Mouse (Mus musculus) ovary, adult 18-20 months (tissue): Measurements from ENCODE around the gene Sec22b.

Experiments
- DNase-seq: peaks from one replicate; pipeline ENCODE4 v3.0.0; 2022; ENCODE audit warnings: low spot score, mixed read lengths

The Sec22b gene

DNA sequence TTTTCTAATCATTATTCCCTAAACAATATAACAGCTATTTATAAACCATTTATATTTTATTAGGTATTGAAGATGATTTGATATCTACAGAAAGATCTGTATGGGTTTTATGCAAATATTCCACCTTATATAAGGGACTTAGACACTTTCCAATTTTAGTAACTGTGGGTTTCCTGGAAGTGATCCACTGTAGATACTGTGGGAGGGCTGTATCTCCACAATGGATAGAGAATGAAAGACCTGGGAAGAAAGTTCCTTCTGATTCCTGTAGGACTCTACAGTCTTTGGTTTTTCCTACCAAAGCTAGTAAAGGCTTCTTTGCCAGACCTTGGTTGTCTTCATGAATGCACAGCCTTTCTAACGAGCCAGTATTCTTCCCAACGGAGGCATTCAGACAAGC is 8.7 kb downstream of the Sec22b start:
- DNase-seq = no peak

DNA sequence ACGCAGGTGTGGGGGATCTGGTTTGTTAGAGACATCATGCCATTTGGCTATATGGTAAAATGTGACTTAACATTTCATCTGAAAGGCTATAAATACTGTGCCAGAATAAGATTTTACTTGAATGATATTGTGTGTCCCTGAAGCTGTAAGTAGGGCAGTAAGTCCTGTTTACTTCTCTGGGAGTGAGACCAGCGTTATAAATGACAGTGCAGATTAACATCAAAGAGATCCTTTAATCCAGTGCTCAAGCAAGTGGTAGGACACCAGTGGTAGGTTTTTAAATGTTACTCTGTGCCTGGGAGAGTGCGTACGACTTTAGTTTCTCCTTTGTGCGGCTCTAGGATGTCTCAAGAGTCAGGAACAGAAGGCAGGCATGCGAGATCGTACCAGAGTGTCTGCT is 10.1 kb downstream of the Sec22b start:
- no peak for DNase-seq

DNA sequence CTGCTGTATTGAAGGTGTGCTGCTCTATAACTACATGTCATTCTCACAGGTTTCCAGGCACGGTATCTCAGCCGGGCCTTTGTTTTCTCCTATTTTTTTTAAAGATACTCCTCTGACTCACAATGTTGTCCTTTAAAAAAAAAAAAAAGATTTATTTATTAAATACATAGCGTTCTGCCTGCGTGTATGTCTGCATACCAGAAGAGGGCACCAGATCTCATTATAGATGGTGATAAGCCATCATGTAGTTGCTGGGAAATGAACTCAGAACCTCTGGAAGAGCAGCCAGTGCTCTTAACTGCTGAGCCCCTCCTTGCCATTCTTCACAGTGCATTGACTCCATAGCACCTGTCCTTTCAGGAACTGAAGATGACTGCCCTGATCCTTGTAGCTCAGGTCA is 14.1 kb downstream of the Sec22b start:
- DNase-seq = no peak

DNA sequence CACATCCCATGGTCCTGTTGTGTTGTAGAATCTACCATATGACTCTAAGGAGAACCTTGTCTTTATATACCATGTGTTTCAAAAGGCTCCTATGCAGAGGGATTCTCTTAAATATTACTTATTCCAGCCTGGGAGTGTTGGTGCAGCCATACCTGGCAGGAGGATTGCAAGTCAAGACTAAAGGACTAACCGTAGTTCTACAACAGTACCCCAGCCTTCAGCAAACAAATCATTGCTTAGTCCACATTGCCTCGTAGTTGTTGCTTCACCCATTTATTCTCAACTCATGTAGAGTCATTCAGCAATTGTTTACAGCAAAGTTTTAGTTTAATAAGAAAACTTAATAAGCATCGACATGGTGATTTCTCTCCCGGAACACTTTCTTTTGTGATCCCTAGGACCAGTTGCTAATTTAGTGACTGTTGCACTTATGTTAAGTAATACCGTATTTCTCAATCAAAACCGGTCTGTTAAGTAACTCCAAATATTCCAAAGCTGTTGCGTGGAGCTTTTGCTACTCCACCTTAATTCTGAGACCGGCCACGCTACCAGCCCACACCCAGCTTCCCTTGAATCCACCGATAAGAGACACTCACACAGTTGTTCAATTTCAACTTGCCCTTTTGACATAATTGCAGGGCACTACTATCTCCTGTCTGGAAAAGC is 18.0 kb downstream of the Sec22b start:
- DNase-seq = no peak

DNA sequence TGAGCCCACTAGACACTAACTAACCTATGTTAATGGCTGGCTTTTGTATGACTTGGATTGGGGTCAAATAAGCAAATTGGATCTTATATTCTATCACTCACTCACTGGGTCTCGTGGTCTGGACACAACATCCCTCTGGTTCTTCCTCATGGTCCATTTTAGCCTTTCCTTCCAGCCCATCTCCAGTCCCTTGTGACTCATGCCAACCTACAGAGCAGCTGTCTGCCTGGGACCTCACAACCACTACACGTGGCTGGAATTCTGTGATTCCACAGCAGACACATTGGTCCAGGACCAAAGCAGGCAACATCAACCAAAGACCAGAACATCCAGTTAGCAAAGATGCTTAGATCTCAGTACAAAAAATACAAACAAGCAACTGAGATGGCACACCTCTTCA is 24.3 kb downstream of the Sec22b start:
- DNase-seq = no peak

DNA sequence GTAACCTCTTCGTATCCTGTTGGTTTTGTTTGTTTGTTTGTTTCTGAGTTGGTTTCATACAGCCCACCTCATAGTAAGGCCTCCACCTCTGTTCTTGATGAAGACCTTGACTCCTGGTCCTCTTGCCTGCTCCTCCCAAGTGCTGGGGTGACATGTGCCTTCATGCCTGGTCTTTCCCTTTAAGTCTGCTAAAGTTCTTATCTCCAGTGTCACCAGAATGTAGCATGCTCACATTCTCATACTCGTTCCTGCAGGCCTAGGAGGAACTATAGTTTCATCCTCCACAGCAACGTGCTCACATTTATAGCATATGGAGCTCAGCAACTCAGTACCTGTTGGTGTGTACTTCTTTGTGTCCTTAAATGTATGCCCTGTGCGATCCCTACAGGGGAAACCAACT is 26.3 kb downstream of the Sec22b start:
- no peak for DNase-seq

DNA sequence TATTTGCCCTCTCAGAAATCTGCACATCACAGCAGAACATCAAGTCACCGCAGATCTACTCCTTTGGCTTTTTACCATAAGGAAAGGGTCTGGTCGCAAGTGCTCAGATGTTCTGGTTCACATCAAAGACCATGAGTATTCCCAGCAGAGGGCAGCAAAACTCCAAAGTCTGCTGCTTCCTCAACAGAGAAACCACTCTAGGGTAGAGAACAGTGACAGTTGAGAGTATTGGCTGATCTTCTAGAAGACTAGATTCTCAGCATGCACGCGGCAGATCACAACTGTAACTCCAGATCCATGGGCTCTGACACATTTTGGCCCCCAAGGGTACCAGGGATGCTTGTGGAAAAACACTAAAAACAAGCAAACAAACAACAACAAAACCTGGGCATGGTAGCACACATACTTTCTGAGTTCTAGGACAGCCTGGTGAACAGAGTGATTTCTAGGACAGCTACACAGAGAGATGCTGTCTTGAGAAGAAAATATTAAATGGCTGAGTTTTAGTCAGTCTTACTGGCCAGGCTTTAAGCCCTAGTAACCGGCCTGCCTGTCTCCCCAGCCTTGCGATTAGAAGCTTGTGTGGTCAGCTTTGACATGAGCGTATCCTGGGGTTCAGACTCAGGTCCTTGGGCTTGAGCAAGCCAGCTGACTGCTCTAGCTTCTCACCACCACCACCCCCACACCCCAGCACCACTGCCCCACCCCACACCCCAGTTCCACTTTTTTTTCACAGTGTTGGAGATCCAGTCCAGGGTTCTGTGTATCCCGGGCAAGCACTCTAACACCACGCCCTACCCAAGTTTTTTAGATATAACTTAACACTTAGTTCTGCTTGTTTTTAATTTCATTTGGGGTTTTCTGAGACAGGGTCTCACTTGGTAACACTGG is 28.2 kb downstream of the Sec22b start:
- DNase-seq = peak; percentile 34

DNA sequence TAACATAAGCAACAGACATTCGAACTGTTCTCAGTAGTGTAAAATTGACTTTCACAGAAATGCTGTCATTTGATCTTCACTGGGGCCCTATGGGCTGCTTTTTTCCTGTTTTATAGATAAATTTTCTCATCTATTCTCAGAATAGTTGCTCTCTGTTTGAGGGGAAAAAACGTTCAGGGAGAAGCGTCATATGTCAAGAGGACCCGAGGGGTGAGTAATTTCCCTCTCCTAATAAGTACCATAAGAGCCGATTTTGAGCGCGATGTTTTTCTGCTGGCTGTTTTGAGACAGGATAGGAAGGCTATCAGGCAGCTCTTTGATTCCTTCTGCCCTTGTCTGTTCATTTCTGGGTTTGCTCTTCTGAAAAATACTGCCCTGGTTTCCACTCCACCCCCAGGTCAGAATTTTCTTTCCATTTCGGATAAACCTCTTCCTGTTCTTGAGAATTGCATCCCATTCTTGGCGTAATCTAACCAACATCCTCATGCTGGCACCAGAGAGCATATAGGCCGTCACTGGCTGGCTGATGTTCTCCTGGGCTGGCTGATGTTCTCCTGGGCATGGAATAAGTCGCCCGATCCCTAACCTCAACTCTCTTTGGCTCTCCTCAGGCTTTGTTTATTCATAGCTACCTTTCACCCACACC is 29.3 kb downstream of the Sec22b start:
- no peak for DNase-seq

DNA sequence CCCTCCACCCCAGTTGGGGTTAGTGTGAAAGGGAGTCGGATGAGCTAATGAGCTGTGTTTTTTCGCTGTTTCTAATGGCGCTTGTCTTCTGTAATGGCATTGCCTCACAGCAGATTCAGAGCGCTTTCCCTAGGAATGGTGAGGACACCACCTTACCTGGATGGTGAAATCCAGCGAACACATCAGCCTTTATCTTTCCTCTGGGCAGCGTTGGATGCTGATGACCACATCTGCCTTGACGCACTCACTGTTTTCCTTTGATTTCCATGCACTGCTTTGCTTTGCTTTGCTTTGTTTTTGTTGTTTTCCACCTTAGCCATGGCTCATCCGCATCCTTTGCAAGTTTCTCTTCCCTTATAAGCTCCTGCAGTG is 29.8 kb downstream of the Sec22b start:
- DNase-seq = no peak

DNA sequence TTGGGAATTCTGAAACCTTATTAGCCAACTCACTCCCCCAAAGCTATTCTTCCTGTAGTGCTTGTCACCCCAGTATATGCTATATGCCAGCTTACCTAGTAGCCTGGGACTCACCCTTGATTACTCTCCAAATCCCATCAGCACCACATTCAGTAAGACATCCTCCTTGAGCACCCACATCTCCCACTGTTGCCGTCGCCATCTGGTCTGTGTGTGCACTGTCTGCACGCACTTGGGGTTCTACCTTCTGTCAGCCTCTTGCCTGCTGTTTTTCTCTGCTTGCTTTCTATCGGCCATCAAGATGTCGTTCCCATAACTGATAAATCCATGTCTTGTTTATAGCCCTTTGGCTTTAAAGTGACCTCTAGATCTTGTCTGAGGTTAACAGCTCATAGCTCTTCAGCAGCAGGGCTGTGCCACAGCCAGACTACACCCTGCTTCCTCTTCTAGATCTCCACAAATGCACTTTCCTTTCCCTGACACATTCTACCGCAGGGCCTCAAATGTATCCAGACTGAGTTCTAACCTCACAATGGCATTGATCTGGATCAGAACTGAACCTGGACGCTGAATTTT is 30.4 kb downstream of the Sec22b start:
- DNase-seq = no peak

DNA sequence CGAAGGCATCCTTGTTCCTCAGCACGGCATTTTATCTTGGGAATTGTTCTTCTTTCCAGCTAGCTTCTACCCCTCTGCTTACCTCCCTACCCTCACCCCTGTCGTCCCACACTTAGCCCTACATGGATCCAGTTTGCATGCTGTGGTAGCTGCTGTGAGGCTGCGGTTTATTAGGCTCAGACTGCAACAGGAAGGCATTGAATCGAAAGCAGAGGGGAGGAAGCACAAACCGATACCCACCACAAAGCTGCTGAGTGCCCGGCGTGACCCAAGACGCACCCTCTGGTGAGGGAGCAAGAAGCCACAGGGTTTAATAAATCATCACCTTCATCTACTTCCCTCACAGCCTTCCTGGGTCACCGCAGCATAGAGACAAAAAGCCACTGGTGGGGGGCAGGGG is 31.1 kb downstream of the Sec22b start:
- no peak for DNase-seq

DNA sequence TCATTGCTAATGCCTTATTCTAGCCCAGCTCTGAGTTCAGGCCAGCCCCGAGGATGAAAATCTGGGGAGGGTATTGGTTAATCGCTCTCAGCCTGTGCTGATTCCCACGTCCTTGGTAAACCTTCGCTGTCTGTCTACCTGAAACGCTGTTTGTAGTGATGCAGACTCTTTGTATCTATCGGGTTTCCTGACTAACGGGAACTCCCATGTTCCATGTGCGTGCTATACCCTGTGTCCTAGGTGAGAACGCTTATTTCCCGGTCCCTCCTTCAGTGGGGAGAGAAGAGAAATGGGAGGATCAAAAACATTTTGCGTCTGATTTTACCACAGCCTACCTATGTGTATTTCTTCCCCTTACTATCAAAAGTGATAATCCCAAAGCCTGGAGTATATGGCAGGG is 31.8 kb downstream of the Sec22b start:
- no peak for DNase-seq

DNA sequence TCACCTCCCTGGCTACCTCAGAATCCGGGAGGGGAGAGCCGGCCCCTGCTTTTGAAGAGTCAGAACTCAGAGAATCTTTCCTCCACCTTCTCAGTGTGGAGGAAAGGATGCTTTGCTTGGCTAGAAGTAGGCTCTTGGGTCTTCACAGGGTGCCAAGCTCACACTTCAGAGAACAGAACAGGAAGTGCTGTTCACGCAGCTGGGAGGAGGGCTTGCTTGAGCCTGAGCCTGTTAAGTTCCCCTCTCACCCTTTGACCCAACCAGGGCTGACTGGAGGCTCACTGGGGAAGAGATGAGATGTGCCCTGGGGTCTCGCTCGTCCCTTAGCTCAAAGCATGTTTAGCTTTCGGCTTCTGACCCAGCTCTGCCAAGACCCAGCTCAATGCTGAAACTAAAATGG is 32.3 kb downstream of the Sec22b start:
- no peak for DNase-seq

DNA sequence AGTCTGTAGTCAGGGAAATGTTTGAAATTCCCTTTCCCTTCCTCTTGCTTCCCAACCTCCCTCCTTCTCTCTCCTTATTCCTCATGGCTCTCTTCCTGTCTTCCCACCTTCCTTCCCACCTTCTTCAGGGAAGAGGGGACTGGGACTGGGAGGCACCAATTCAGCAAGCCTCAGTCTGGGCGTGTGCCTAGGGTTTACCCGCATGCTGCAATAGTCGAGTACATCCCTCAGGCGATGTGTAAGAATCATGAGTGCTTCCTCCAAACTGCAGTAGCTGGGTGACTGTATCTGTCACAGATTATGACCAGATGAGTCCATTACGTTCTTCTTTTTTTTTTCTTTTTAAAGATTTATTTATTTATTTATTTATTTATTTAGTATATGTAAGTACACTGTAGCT is 32.8 kb downstream of the Sec22b start:
- no peak for DNase-seq

DNA sequence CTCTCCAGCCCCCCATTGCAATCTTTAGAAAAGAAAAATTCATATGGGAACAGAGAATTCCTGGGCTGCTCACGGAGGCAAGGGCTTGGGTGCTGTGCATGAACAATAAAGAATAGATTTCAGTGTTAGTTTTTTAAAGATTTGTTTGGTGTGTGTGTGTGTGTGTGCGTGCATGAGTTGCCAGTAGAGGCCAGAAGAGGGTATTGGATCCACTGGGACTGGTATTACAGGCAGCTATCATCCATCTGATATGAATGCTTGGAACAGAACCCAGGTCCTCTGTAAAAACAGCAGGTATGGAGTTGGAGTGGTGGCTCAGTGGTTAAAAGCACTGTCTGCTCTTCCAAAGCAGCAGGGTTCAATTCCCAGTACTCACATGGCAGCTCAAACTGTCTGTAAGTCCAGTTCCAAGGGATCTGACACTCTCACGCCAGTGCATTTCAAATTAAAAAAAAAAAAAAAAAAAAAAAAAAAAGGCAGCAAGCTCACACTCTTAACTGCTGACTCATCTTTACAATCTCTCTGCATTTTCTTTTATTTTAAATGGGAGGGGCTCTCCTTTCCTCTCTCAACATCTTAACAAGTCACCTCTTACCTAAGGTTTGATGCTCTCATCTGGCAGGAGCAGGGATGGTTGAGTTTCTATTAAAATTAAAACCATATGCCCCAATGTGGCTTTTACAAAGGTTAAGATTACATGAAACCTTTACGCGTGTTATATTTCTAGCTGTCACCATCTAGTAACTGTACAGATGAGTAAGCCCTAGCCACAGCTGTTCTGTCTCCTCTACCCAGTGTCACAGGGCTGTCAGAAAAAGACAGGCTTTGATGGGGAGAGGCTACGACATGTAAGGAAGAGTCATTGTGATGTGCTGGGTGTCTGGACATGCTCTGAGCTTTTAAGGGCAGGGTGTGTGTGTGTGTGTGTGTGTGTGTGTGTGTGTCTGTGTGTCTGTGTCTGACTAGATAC is 33.6 kb downstream of the Sec22b start:
- no peak for DNase-seq

DNA sequence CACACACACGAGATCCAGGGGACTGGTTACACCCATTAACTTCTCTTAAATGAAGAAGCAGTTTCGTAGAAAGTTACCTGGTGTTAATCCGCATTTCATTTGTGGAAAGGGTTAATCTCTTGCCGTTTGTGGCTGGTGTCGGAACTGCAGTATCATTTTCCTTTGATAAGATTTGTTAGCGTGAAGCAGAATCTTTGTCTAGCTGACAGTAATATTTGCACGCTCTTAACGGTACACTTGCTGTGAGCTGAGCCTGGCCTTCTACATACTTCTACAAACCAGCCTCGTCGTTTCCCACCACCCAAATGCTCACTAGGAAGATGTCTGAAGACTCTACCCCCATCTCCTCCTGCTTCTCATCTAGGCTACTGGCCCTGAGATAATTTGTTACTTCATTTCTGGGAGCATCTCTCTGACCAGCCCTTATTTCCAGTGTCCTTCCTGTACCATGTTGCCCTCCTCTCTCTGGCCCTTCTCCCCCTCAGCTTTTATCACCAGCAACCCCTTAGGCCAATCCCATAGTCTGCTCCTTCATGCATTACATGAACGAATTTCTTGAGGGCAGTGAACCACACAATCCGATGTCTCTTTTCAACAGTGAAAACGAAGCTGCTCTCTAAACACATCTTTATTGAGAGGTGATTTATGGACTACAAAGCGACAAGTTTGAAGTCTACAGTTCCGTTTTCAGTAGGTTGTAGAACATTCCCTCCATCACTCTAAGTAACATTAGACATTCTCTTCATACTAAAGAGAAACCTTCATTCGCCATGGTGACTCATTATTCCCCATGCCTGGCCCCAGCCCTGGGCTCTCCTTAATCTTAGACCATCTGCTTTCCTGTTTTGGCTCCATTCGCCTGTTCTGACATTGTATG is 36.3 kb downstream of the Sec22b start:
- DNase-seq = no peak

DNA sequence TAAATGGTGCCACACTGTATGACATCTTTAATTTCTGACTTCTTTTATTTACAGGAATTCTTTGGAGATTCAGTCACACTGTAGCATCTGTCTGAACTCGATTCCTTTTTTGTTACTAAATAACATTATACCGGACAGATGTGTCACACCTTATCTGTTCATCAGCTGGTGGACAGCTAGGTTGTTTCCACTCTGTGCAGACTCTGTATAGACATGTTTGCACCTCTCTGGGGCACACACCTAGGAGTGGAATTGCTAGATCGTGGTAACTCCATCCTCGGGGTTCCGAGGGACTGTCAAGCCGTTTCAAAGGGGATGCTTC is 36.9 kb downstream of the Sec22b start:
- DNase-seq = no peak

DNA sequence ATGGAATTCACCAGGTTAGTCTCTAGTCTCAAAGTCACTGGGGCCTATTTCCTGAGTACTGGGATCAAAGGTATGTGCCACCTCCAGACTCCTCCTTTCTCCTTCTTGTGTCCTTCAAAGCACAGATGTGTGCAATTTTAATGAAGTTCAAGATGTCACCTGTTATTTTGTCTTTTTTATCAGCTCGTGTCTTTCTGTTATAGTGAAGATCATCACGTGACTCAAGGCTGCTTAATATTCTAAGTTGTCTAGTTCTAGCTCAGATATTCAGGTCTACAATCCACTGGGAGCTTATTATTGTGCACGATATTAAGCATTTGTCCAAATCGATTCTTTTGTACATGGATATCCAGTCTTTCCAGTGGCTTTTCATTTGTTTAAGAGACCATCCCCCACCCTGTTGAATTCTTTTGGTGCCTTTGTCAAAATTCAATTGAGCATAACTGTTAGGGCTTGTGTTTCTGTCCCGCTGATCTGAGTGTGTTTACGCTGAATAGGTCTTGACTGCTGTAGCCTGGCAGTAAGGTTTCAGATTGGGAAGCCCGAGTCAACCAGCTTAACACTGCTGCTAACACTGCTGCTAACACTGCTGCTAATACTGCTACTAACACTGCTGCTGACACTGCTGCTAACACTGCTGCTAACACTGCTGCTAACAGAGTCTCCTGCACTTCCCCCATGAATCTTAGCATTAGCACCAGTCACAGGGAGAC is 38.0 kb downstream of the Sec22b start:
- no peak for DNase-seq

DNA sequence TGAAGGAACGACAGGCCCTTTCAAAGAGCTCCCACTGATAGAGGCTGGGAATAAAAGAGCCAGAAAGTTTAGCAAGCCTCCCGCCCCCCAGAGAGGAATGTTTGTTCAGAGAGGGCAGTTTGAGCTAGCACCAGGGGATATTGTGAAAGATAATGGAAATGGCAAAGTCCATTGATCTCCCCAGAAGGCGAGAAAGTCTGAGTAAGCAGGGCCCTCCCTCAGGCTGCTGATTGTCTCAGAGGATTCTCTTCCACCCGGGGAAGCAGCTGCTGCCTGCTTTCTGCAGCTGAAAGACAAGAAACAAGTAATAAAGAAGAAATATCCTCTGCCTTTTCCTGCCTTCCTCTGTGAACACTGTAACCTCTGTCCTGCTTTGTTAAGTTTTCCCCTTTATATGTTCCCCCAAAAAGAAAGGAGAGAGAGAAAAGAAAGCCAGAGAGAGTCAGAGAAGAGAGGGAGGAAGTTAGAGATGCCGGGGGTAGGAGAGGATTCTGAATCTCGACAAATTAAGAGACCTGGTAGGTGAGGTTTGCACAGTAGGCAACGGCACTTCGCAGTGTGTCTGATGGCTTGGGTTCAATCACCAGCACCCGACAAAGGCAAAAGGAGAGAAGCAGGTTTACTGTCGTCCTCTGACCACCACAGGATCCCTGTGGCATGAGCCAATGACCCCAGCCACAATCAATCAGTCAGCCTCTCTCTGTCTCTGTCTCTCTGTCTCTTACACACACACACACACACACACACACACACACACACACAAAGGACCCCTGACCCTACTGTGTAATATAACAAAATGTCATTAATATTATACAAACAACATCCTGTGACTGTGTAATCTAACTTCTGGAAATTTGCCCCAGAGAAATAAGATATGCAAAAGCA is 38.9 kb downstream of the Sec22b start:
- no peak for DNase-seq
